Comparison of ENCODE assay signal across 16 mouse cellular contexts in the genomic region with DNA sequence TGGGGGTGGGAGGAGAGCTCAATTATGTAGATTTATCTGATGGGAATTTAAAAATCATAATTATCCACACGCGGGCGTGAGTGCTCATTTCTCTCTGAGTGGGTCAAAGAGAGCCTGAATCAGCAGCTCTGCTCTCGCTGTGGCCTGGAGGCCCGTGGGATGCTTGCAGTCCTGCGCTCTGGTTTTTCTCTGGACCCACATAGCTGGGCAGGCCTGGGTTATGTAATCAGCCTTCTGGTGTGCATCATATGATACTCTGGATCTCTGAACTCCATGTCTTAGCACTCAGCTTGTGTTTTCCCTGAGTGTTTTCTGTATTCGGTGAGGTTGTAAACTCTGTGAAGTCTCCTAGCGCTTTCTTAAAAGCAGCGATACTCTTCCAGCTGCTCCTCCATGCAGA.
"Had no signal": no experiment of that assay in that cellular context is flagged by ENCODE, and none has a peak within 500 bp of the region (broad histone marks: within the 10 kb centered on the region; RNA-seq: fewer than 3 reads in every experiment).

No protein-coding gene starts in this region.

- H3K27ac ChIP-seq: liver, embryonic 14.5 days; midbrain, embryonic 10.5 days; midbrain, embryonic 13.5 days; neural tube, embryonic 13.5 days; neural tube, embryonic 15.5 days had no signal

- DNase-seq: lung, adult 18-20 months; lung, embryonic 14.5 days; lung, postnatal 10 days; lung, postnatal 4 days; retina, postnatal 1 day; spleen, adult 18-20 months; thymus, adult 2 months; thymus, postnatal 25 days; thymus, postnatal 4 days had no signal

- H3K4me1 ChIP-seq: midbrain, embryonic 13.5 days; neural tube, embryonic 13.5 days; neural tube, embryonic 15.5 days had no signal

- H3K4me2 ChIP-seq: lung, embryonic 14.5 days; midbrain, embryonic 13.5 days; neural tube, embryonic 13.5 days; neural tube, embryonic 15.5 days had no signal

- H3K36me3 ChIP-seq: midbrain, embryonic 10.5 days; midbrain, embryonic 13.5 days; neural tube, embryonic 13.5 days; neural tube, embryonic 15.5 days had no signal

- H3K9ac ChIP-seq: liver, embryonic 14.5 days; lung, embryonic 14.5 days; midbrain, embryonic 13.5 days; neural tube, embryonic 13.5 days; neural tube, embryonic 15.5 days had no signal

- ATAC-seq: midbrain, embryonic 13.5 days; midbrain, embryonic 16.5 days had no signal

- H3K27me3 ChIP-seq: midbrain, embryonic 13.5 days; neural tube, embryonic 13.5 days; neural tube, embryonic 15.5 days had no signal

- H3K4me3 ChIP-seq: midbrain, embryonic 10.5 days; midbrain, embryonic 13.5 days; myocyte; neural tube, embryonic 13.5 days; neural tube, embryonic 15.5 days had no signal

- H3K9me3 ChIP-seq: midbrain, embryonic 10.5 days; midbrain, embryonic 13.5 days; neural tube, embryonic 13.5 days; neural tube, embryonic 15.5 days had no signal
